Mouse (Mus musculus): ENCODE data around the gene L1cam. TPM values are rescaled to one million over a fixed set of nuclear protein-coding genes. Genes with fewer than 3 reads are reported as not detected.

L1cam gene
- polyA plus RNA-seq, 1 experiment from 2014 or later = 0.54 TPM

- H3K4me3 ChIP-seq (ENCODE audit: control insufficient read depth in 1 of 2, insufficient read depth in 1 of 2, low read depth in 1 of 2, low read length in 2 of 2) = no peak overlapping the region
- 0 out of 2 replicates have a peak, but pooled peaks have one; percentile 13 for ATAC-seq (ENCODE audit: insufficient number of reproducible peaks, insufficient read depth, low FRiP score, low read depth)
- H3K4me1 ChIP-seq (ENCODE audit: control insufficient read depth in 2 of 2, insufficient read depth in 2 of 2, low read length in 2 of 2) = no peaks in the 10 kb centered on the region
- 39% methylated on average over 3 of the region's 3 CpGs for WGBS
- no peaks in the 10 kb centered on the region for H3K9me3 ChIP-seq (ENCODE audit: control insufficient read depth, low read length)
- H3K27me3 ChIP-seq (ENCODE audit: control insufficient read depth, insufficient read depth, low read length) = no peaks in the 10 kb centered on the region
- no peaks in the 10 kb centered on the region for H3K36me3 ChIP-seq (ENCODE audit: control insufficient read depth, insufficient read depth, low read length)
- no peak overlapping the region for H3K4me2 ChIP-seq (ENCODE audit: low read length)
- no peak overlapping the region for H3K27ac ChIP-seq (replicated peaks in 1 of 2; ENCODE audit: control insufficient read depth in 1 of 2, insufficient read depth in 1 of 2, low read depth in 2 of 2, low read length in 2 of 2)
- H3K9ac ChIP-seq (ENCODE audit: low read length) = no peak overlapping the region
Measured at GRCm38 (mm10) chrX:73855087-73855408, 40.9 kb downstream of the L1cam start.

DNA sequence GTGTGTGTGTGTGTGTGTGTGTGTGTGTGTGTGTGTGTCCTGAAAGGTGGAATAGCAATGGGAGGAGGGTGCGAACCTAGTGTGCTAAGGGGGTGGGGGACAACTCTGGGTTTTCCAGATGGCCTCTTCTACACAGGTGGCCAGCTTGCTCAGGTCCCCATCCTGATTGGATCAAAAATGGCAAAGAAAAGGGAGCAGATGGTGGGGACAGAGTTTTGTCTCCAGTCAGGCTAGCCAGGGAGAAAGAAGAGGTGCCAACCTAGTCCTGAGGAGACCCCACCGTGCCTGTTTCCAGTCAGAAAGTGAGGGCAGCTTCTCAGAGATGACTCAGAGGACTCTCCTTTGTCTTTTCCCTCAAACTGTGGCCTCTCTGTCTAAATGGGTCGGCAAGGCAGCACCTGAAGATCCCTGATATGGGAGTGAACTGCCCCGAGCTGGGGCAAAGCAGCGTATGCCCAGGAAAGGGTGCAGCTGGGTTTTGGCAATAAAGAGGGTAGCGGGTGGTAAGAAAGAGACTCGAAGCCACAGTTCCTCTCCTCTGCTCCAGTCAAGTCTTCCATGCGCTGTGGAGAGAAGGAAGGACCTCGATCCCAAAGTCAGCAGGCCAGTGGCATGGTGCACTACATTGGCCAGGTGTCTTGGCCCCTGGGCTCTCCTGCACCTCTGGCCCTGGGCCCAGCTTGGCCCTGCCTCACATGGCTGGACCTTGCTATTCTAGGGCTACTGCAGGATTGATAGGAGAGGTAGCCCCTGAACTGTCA is 41.4 kb downstream of the L1cam start:
- Histone ChIP-seq H3K36me3 (ENCODE audit: control insufficient read depth, insufficient read depth, low read length) (no peaks in the 10 kb centered on the region), H3K27me3 (ENCODE audit: control insufficient read depth, insufficient read depth, low read length) (no peaks in the 10 kb centered on the region), H3K4me2 (ENCODE audit: low read length) (no peak overlapping the region), H3K9ac (ENCODE audit: low read length) (no peak overlapping the region), H3K9me3 (ENCODE audit: control insufficient read depth, low read length) (no peaks in the 10 kb centered on the region), H3K4me1 (ENCODE audit: control insufficient read depth in 2 of 2, insufficient read depth in 2 of 2, low read length in 2 of 2) (no peaks in the 10 kb centered on the region), H3K27ac (replicated peaks in 1 of 2; ENCODE audit: control insufficient read depth in 1 of 2, insufficient read depth in 1 of 2, low read depth in 2 of 2, low read length in 2 of 2) (no peak overlapping the region), H3K4me3 (ENCODE audit: control insufficient read depth in 1 of 2, insufficient read depth in 1 of 2, low read depth in 1 of 2, low read length in 2 of 2) (no peak overlapping the region)
- no peak for ATAC-seq (ENCODE audit: insufficient number of reproducible peaks, insufficient read depth, low FRiP score, low read depth)
- 66% methylated on average over 9 of the region's 9 CpGs for WGBS

DNA sequence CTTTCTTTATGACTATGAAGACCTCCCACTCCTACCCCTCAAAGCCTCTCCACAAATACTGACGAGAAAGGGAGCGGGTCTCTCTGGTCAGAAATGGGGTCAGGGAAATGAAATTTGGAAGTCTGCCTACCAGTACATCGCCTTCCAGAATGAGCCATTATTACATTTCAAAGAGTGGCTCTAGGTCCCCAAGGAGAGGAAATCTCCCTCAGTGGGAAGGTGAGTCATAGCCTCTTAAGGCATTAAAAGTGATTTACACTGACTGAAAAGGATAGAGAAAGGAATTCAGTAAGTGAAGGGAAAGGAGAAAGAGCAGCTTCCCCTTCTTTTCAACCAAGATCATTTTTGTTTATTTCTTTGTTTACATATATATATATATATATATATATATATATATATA is 59.2 kb downstream of the L1cam start:
- Histone ChIP-seq H3K9me3 (ENCODE audit: control insufficient read depth, low read length) (no peaks in the 10 kb centered on the region), H3K36me3 (ENCODE audit: control insufficient read depth, insufficient read depth, low read length) (no peaks in the 10 kb centered on the region), H3K4me2 (ENCODE audit: low read length) (no peak overlapping the region), H3K4me1 (ENCODE audit: control insufficient read depth in 2 of 2, insufficient read depth in 2 of 2, low read length in 2 of 2) (no peaks in the 10 kb centered on the region), H3K9ac (ENCODE audit: low read length) (no peak overlapping the region), H3K27ac (replicated peaks in 1 of 2; ENCODE audit: control insufficient read depth in 1 of 2, insufficient read depth in 1 of 2, low read depth in 2 of 2, low read length in 2 of 2) (no peak overlapping the region), H3K4me3 (ENCODE audit: control insufficient read depth in 1 of 2, insufficient read depth in 1 of 2, low read depth in 1 of 2, low read length in 2 of 2) (no peak overlapping the region), H3K27me3 (ENCODE audit: control insufficient read depth, insufficient read depth, low read length) (no peaks in the 10 kb centered on the region)
- 75% methylated on average over 3 of the region's 3 CpGs for WGBS
- no peak for ATAC-seq (ENCODE audit: insufficient number of reproducible peaks, insufficient read depth, low FRiP score, low read depth)

DNA sequence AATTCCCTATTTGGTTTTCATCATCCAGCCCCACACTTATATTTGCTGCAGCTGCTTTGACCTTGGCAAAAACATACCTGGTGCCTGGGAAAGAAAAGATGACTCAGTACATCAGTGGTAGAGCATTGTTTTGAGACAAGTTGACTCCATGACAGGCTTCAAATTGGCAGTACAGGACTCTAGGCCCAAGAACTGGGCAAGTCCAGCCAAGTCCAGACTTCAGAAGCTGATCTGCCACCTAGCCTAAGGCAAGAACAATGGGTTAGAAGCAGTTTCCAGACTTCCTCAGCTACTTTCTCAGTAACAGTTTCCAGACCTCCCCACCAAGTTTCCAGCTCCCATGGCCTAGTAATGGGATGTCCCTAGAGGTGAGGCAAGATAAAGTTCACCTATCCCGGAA is 60.2 kb downstream of the L1cam start:
- no peak for ATAC-seq (ENCODE audit: insufficient number of reproducible peaks, insufficient read depth, low FRiP score, low read depth)
- H3K9me3 ChIP-seq (ENCODE audit: control insufficient read depth, low read length) = no peaks in the 10 kb centered on the region
- H3K9ac ChIP-seq (ENCODE audit: low read length) = no peak overlapping the region
- H3K36me3 ChIP-seq (ENCODE audit: control insufficient read depth, insufficient read depth, low read length) = no peaks in the 10 kb centered on the region
- H3K4me1 ChIP-seq (ENCODE audit: control insufficient read depth in 2 of 2, insufficient read depth in 2 of 2, low read length in 2 of 2) = no peaks in the 10 kb centered on the region
- no peaks in the 10 kb centered on the region for H3K27me3 ChIP-seq (ENCODE audit: control insufficient read depth, insufficient read depth, low read length)
- H3K27ac ChIP-seq (replicated peaks in 1 of 2; ENCODE audit: control insufficient read depth in 1 of 2, insufficient read depth in 1 of 2, low read depth in 2 of 2, low read length in 2 of 2) = no peak overlapping the region
- H3K4me3 ChIP-seq (ENCODE audit: control insufficient read depth in 1 of 2, insufficient read depth in 1 of 2, low read depth in 1 of 2, low read length in 2 of 2) = no peak overlapping the region
- H3K4me2 ChIP-seq (ENCODE audit: low read length) = no peak overlapping the region
- WGBS = 91% methylated on average over 1 of the region's 1 CpGs

- Histone ChIP-seq H3K4me1 (ENCODE audit: control insufficient read depth in 2 of 2, insufficient read depth in 2 of 2, low read length in 2 of 2) (peaks cover 0 to 2% of the 10 kb centered on the region in 2 experiments; a peak in 1 of 4 replicates), H3K27ac (replicated peaks in 1 of 2; ENCODE audit: control insufficient read depth in 1 of 2, insufficient read depth in 1 of 2, low read depth in 2 of 2, low read length in 2 of 2) (no peak within 1 kb of the TSS), H3K9me3 (ENCODE audit: control insufficient read depth, low read length) (no peaks in the 10 kb centered on the region), H3K4me3 (ENCODE audit: control insufficient read depth in 1 of 2, insufficient read depth in 1 of 2, low read depth in 1 of 2, low read length in 2 of 2) (peak within 1 kb of the TSS; percentile 59 to 66), H3K4me2 (ENCODE audit: low read length) (peak within 1 kb of the TSS; percentile 83), H3K27me3 (ENCODE audit: control insufficient read depth, insufficient read depth, low read length) (peaks cover 21% of the 10 kb centered on the region), H3K36me3 (ENCODE audit: control insufficient read depth, insufficient read depth, low read length) (no peaks in the 10 kb centered on the region), H3K9ac (ENCODE audit: low read length) (peak within 1 kb of the TSS; percentile 67)
- peak; percentile 56; the same call in 1 of the 2 replicates for ATAC-seq (ENCODE audit: insufficient number of reproducible peaks, insufficient read depth, low FRiP score, low read depth)
- 13% methylated on average over 51 of the region's 84 CpGs for WGBS
Measured at GRCm38 (mm10) chrX:73824185-73825151, 71.4 kb downstream of the L1cam start, which contains the start of gene Pdzd4. Pdzd4 (minus strand) TSS chrX:73824969.

- H3K27me3 ChIP-seq (ENCODE audit: control insufficient read depth, insufficient read depth, low read length) = peaks cover 21% of the 10 kb centered on the region
- peaks cover 0 to 2% of the 10 kb centered on the region in 2 experiments; a peak in 1 of 4 replicates for H3K4me1 ChIP-seq (ENCODE audit: control insufficient read depth in 2 of 2, insufficient read depth in 2 of 2, low read length in 2 of 2)
- H3K9me3 ChIP-seq (ENCODE audit: control insufficient read depth, low read length) = no peaks in the 10 kb centered on the region
- H3K4me2 ChIP-seq (ENCODE audit: low read length) = peak overlapping the region; percentile 83
- no peak for ATAC-seq (ENCODE audit: insufficient number of reproducible peaks, insufficient read depth, low FRiP score, low read depth)
- H3K4me3 ChIP-seq (ENCODE audit: control insufficient read depth in 1 of 2, insufficient read depth in 1 of 2, low read depth in 1 of 2, low read length in 2 of 2) = peak overlapping the region; percentile 59 to 66
- H3K9ac ChIP-seq (ENCODE audit: low read length) = no peak overlapping the region
- H3K36me3 ChIP-seq (ENCODE audit: control insufficient read depth, insufficient read depth, low read length) = no peaks in the 10 kb centered on the region
- 14% methylated on average over 17 of the region's 17 CpGs for WGBS
- H3K27ac ChIP-seq (replicated peaks in 1 of 2; ENCODE audit: control insufficient read depth in 1 of 2, insufficient read depth in 1 of 2, low read depth in 2 of 2, low read length in 2 of 2) = no peak overlapping the region
Measured at GRCm38 (mm10) chrX:73823747-73824146, 72.2 kb downstream of the L1cam start.

DNA sequence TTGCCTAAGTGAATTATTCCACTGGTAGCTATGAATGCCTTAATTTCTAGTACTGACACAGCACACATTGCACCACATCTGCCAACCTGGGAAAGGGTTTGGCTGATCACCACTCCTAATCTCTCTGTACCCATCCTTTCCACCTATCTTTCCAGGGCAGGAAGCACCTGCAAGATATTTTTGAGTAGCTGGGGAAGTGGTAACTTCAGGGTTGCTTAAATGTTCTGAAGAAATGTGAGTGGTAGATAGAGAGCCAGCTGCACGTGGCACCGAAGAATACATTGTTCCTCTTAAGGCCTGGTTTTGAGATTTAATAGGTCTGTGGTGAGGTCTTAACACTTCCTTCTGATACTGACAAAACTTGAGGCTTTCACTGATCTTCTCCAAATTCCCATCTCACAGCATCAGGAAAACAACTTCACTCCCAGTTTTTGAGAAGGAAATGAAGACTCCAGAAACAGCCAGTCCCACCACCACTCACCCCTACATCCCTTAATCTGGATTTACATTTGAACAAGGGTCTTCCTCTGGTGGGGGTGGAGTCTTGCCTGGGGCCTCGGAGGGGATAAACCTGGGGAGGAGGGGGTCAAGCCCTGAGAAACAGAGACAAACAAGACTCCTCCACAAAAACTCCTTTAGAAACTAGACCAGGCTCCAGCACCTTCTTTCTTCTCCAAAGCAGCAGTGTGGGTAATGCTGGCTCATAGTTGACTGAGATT is 79.2 kb downstream of the L1cam start:
- ATAC-seq (ENCODE audit: insufficient number of reproducible peaks, insufficient read depth, low FRiP score, low read depth) = no peak
- H3K27me3 ChIP-seq (ENCODE audit: control insufficient read depth, insufficient read depth, low read length) = no peaks in the 10 kb centered on the region
- H3K27ac ChIP-seq (replicated peaks in 1 of 2; ENCODE audit: control insufficient read depth in 1 of 2, insufficient read depth in 1 of 2, low read depth in 2 of 2, low read length in 2 of 2) = no peak overlapping the region
- WGBS = 43% methylated on average over 3 of the region's 3 CpGs
- no peaks in the 10 kb centered on the region for H3K9me3 ChIP-seq (ENCODE audit: control insufficient read depth, low read length)
- H3K4me2 ChIP-seq (ENCODE audit: low read length) = no peak overlapping the region
- no peak overlapping the region for H3K4me3 ChIP-seq (ENCODE audit: control insufficient read depth in 1 of 2, insufficient read depth in 1 of 2, low read depth in 1 of 2, low read length in 2 of 2)
- no peak overlapping the region for H3K9ac ChIP-seq (ENCODE audit: low read length)
- H3K36me3 ChIP-seq (ENCODE audit: control insufficient read depth, insufficient read depth, low read length) = no peaks in the 10 kb centered on the region
- no peaks in the 10 kb centered on the region; a peak in 1 of 4 replicates for H3K4me1 ChIP-seq (ENCODE audit: control insufficient read depth in 2 of 2, insufficient read depth in 2 of 2, low read length in 2 of 2)
